Mouse (Mus musculus): ENCODE results near the gene Fbxo44.

- TF ChIP-seq CTCF (IDR thresholded peaks at IDR 0.05; ENCODE audit: low read depth) = no peak
- TF ChIP-seq EP300 (optimal IDR thresholded peaks at IDR 0.05) = no peak
Observed at GRCm38 (mm10) chr4:148181483-148181882, 21.2 kb upstream of the Fbxo44 start.
